Mouse (Mus musculus) forebrain, embryonic 10.5 days (tissue): ENCODE measurements around the gene Ago4. TPM values are rescaled to one million over a fixed set of nuclear protein-coding genes. Genes with fewer than 3 reads are reported as not detected.
A peak's percentile ranks its signal among the peaks of the same experiment; 100 is the strongest.

Experiments
- DNase-seq: peaks from one replicate; pipeline ENCODE4 v3.0.0-alpha.2; 2017; ENCODE audit warnings: low spot score; ENCODE audit errors: extremely low spot score
- H3K27ac ChIP-seq: fragments of 300-500 bp; sonication (generic); 2 replicates; pipeline ENCODE4 v1.5.1; 2016; ENCODE audit warnings: mild to moderate bottlenecking
- H3K27me3 ChIP-seq: fragments of 300-500 bp; sonication (generic); 2 replicates; pipeline ENCODE4 v1.6.1; 2016; ENCODE audit warnings: mild to moderate bottlenecking; ENCODE audit not compliant: poor library complexity, severe bottlenecking
- H3K36me3 ChIP-seq: fragments of 300-500 bp; sonication (generic); replicated peaks from 2 replicates; pipeline ENCODE4 v1.6.1; 2016; ENCODE audit warnings: mild to moderate bottlenecking, moderate library complexity
- H3K4me1 ChIP-seq: fragments of 300-500 bp; sonication (generic); 2 replicates; pipeline ENCODE4 v1.6.1; 2016
- H3K4me3 ChIP-seq: fragments of 300-500 bp; sonication (generic); 2 replicates; pipeline ENCODE4 v1.5.1; 2016; ENCODE audit warnings: mild to moderate bottlenecking, moderate library complexity
- H3K9me3 ChIP-seq: fragments of 300-500 bp; sonication (generic); 2 replicates; pipeline ENCODE4 v1.6.1; 2016; ENCODE audit warnings: mild to moderate bottlenecking, moderate library complexity
- WGBS: fragments of 180-500 bp; shearing (Covaris S2); methylation state at CpG from one replicate; pipeline ENCODE4 v1.1.7; 2016; 5-methylcytosine and 5-hydroxymethylcytosine counted together
- microRNA-seq: library from miRNA; unstranded; fragments of <30 nt; microRNA quantifications from one replicate; pipeline ENCODE4, GENCODE M21; 2017
- polyA plus RNA-seq: library from polyadenylated mRNA; unstranded; fragments of >200 nt; fragmentation: Nextera tagmentation; extraction: Ambion mirVana; gene quantifications from 2 replicates; pipeline ENCODE4 v1.2.1, GENCODE M21; 2016

Gene Ago4
- polyA plus RNA-seq, 1 experiment from 2014 or later, result 0.99 TPM

GRCm38 (mm10) chr4:126464892-126465235 lies 68.4 kb downstream of the Ago4 start:
- H3K4me3 ChIP-seq, result peak overlapping the region; percentile 95
- 8% methylated on average over 2 of the region's 2 CpGs for WGBS
- H3K9me3 ChIP-seq, result no peaks in the 10 kb centered on the region
- peak; percentile 26 for DNase-seq
- peaks cover 70% of the 10 kb centered on the region for H3K4me1 ChIP-seq
- H3K27ac ChIP-seq, result peak overlapping the region; percentile 99
- H3K27me3 ChIP-seq, result no peaks in the 10 kb centered on the region
- H3K36me3 ChIP-seq, result peaks cover 20% of the 10 kb centered on the region

- Histone ChIP-seq H3K27me3 (no peaks in the 10 kb centered on the region), H3K9me3 (no peaks in the 10 kb centered on the region), H3K4me3 (peak overlapping the region; percentile 95), H3K27ac (peak overlapping the region; percentile 99), H3K4me1 (peaks cover 70% of the 10 kb centered on the region), H3K36me3 (peaks cover 25% of the 10 kb centered on the region)
- DNase-seq, result no peak
- 28% methylated on average over 4 of the region's 4 CpGs for WGBS
These were observed 68.9 kb downstream of the Ago4 start for GRCm38 (mm10) chr4:126464189-126464891.

- Histone ChIP-seq H3K4me3 (no peak overlapping the region), H3K27ac (no peak overlapping the region), H3K9me3 (no peaks in the 10 kb centered on the region), H3K36me3 (peaks cover 100% of the 10 kb centered on the region), H3K27me3 (no peaks in the 10 kb centered on the region), H3K4me1 (no peaks in the 10 kb centered on the region)
- no peak for DNase-seq
- WGBS, result 91% methylated on average over 7 of the region's 7 CpGs
These were observed 77.8 kb downstream of the Ago4 start for GRCm38 (mm10) chr4:126455441-126455840.

GRCm38 (mm10) chr4:126454547-126455254 lies 78.6 kb downstream of the Ago4 start:
- peaks cover 100% of the 10 kb centered on the region for H3K36me3 ChIP-seq
- no peaks in the 10 kb centered on the region for H3K9me3 ChIP-seq
- DNase-seq, result no peak
- no peak overlapping the region for H3K27ac ChIP-seq
- no peaks in the 10 kb centered on the region for H3K27me3 ChIP-seq
- H3K4me3 ChIP-seq, result no peak overlapping the region
- H3K4me1 ChIP-seq, result no peaks in the 10 kb centered on the region
- WGBS, result 98% methylated on average over 5 of the region's 5 CpGs

- Histone ChIP-seq H3K27me3 (no peaks in the 10 kb centered on the region), H3K27ac (no peak overlapping the region), H3K9me3 (no peaks in the 10 kb centered on the region), H3K36me3 (peaks cover 97% of the 10 kb centered on the region), H3K4me3 (no peak overlapping the region), H3K4me1 (no peaks in the 10 kb centered on the region)
- no peak for DNase-seq
- 89% methylated on average over 1 of the region's 1 CpGs for WGBS
These were observed 83.0 kb downstream of the Ago4 start for GRCm38 (mm10) chr4:126450268-126450667.

GRCm38 (mm10) chr4:126447126-126447525 lies 86.1 kb downstream of the Ago4 start:
- no peak for DNase-seq
- H3K27me3 ChIP-seq, result no peaks in the 10 kb centered on the region
- H3K27ac ChIP-seq, result no peak overlapping the region
- H3K4me3 ChIP-seq, result no peak overlapping the region
- 91% methylated on average over 7 of the region's 7 CpGs for WGBS
- peaks cover 97% of the 10 kb centered on the region for H3K36me3 ChIP-seq
- no peaks in the 10 kb centered on the region for H3K4me1 ChIP-seq
- H3K9me3 ChIP-seq, result no peaks in the 10 kb centered on the region

- Histone ChIP-seq H3K9me3 (no peaks in the 10 kb centered on the region), H3K36me3 (peaks cover 99% of the 10 kb centered on the region), H3K4me3 (no peak overlapping the region), H3K27ac (no peak overlapping the region), H3K4me1 (no peaks in the 10 kb centered on the region), H3K27me3 (no peaks in the 10 kb centered on the region)
- 92% methylated on average over 3 of the region's 3 CpGs for WGBS
- DNase-seq, result no peak
These were observed 88.7 kb downstream of the Ago4 start for GRCm38 (mm10) chr4:126444528-126444927.

Small RNAs within 50 kb of the gene (microRNA-seq; reads per million reads assigned to microRNA genes)
- gene Mir7119, result 1.5 reads per million

Other genes starting within 250 kb of the Ago4 start
- 5.9 and 6.8 TPM in 2 replicates for gene Col8a2, start 246.7 kb downstream of the Ago4 start, polyA plus RNA-seq
- gene Adprhl2, start 211.8 kb downstream of the Ago4 start, polyA plus RNA-seq, result 91.6 TPM in 2 replicates
- gene Tekt2, start 207.8 kb downstream of the Ago4 start, polyA plus RNA-seq, result 2.3 TPM in 2 replicates
- 12.0 and 15.7 TPM in 2 replicates for gene Ago3, start 103.9 kb downstream of the Ago4 start, polyA plus RNA-seq
- 9.1 and 11.4 TPM in 2 replicates for gene Ago1, start 64.9 kb downstream of the Ago4 start, polyA plus RNA-seq
- gene Clspn, start 23.5 kb upstream of the Ago4 start, polyA plus RNA-seq, result 64.3 and 65.9 TPM in 2 replicates
- 0.94 and 1.3 TPM in 2 replicates for gene 5730409E04Rik, start 76.3 kb upstream of the Ago4 start, polyA plus RNA-seq
- gene Psmb2, start 144.2 kb upstream of the Ago4 start, polyA plus RNA-seq, result 588 and 605 TPM in 2 replicates
- gene Tfap2e, start 202.8 kb upstream of the Ago4 start, polyA plus RNA-seq, result 0.06 TPM in 1 of 2 replicates, not detected in the other
- gene Ncdn, start 220.0 kb upstream of the Ago4 start, polyA plus RNA-seq, result 36.6 and 36.9 TPM in 2 replicates
- 20.9 and 23.7 TPM in 2 replicates for gene AU040320, start 220.1 kb upstream of the Ago4 start, polyA plus RNA-seq